ENCODE assay signal across 8 mouse cellular contexts in the genomic region with DNA sequence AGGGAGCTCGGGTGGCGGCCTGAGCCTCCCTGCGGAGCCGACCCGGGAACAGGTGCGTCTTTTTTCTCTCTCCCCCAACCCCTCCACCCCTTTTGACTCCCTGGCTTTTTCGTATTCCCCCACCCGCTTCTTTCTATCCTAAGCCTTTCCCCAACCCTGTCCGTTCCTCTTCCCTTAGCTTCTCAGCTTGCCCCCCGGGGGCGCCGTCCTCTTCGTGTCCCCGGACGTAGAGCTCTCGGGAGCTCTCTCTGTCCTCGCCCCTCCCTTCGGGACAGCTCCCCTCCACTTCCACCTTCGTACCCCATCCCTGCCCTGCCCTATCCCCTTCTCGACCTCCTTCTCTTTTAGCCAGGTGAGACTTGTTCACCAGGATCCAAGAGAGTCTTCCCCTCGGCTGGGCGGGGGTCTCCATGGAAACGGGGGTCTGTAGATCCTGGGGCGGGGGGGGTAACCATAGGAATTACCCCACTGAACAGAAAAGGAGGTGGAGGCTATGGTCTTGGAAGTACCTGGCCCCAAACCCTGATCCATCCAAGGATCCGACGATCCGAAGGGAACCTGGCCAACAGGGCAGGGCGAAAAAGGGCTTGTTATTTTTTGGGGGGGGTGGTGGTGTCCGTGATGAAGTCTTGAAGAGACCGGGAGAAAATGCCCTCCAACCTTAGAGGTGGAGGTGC. TPM values are rescaled to one million over a fixed set of nuclear protein-coding genes. Genes with fewer than 3 reads are reported as not detected.
A peak's percentile ranks its signal among the peaks of the same experiment; 100 is the strongest.
DNase-seq lines count a peak whose midpoint lies in the region; ATAC-seq and TF ChIP-seq lines count a peak whose summit lies in the region.

No protein-coding gene starts in this region.

- H3K4me3 ChIP-seq in kidney, embryonic 14.5 days (ENCODE audit: low read length), result peak overlapping the region; percentile 52
- H3K4me3 ChIP-seq in forebrain, embryonic 12.5 days (replicated peaks), result peak overlapping the region; percentile 55
- H3K4me3 ChIP-seq in limb, embryonic 12.5 days (replicated peaks), result peak overlapping the region; percentile 55
- peak overlapping the region; percentile 48 for H3K4me3 ChIP-seq in myocyte

- no peak overlapping the region for H3ac ChIP-seq in myocyte (ENCODE audit: control insufficient read depth, insufficient read length)

- no peaks in the 10 kb centered on the region for H3K27me3 ChIP-seq in kidney, embryonic 14.5 days (ENCODE audit: control insufficient read depth, insufficient read depth, low read length)
- H3K27me3 ChIP-seq in forebrain, embryonic 12.5 days, result no peaks in the 10 kb centered on the region
- H3K27me3 ChIP-seq in limb, embryonic 12.5 days, result peaks cover 53% of the 10 kb centered on the region
- H3K27me3 ChIP-seq in myocyte (ENCODE audit: control insufficient read depth, insufficient read depth, insufficient read length), result no peaks in the 10 kb centered on the region

- no peaks in the 10 kb centered on the region for H3K4me1 ChIP-seq in kidney, embryonic 14.5 days (ENCODE audit: control insufficient read depth, insufficient read depth, low read length)
- peaks cover 10% of the 10 kb centered on the region for H3K4me1 ChIP-seq in forebrain, embryonic 12.5 days
- H3K4me1 ChIP-seq in limb, embryonic 12.5 days (replicated peaks), result 0 out of 2 replicates have a peak, but pooled peaks cover 3% of the 10 kb centered on the region

- WGBS in kidney, embryonic 14.5 days, result 21% methylated on average over 27 of the region's 30 CpGs
- 18% methylated on average over 29 of the region's 30 CpGs for WGBS in forebrain, embryonic 12.5 days
- 13% methylated on average over 24 of the region's 30 CpGs for WGBS in limb, embryonic 12.5 days

- peak overlapping the region; percentile 60; the same call in 1 of the 2 replicates for H3K9ac ChIP-seq in kidney, embryonic 14.5 days (ENCODE audit: low read depth, low read length)
- H3K9ac ChIP-seq in forebrain, embryonic 12.5 days, result peak overlapping the region; percentile 69
- peak overlapping the region; percentile 64 for H3K9ac ChIP-seq in limb, embryonic 12.5 days (replicated peaks)

- H3K79me2 ChIP-seq in myocyte (ENCODE audit: control insufficient read depth, insufficient read depth), result peaks cover 6% of the 10 kb centered on the region

- H3K36me3 ChIP-seq in kidney, embryonic 14.5 days (ENCODE audit: control insufficient read depth, insufficient read depth, low read length), result no peaks in the 10 kb centered on the region
- no peaks in the 10 kb centered on the region for H3K36me3 ChIP-seq in forebrain, embryonic 12.5 days (replicated peaks)
- no peaks in the 10 kb centered on the region for H3K36me3 ChIP-seq in limb, embryonic 12.5 days
- H3K36me3 ChIP-seq in myocyte (ENCODE audit: control insufficient read depth, insufficient read depth), result no peaks in the 10 kb centered on the region

- TF ChIP-seq POLR2A in myocyte (IDR thresholded peaks at IDR 0.05; ENCODE audit: insufficient read length, low read depth), result no peak

- peak overlapping the region; percentile 54 for H3K4me2 ChIP-seq in kidney, embryonic 14.5 days (replicated peaks; ENCODE audit: low read depth, low read length)
- H3K4me2 ChIP-seq in forebrain, embryonic 12.5 days, result peak overlapping the region; percentile 57
- peak overlapping the region; percentile 72 for H3K4me2 ChIP-seq in limb, embryonic 12.5 days
- H3K4me2 ChIP-seq in myocyte (ENCODE audit: low read depth), result peak overlapping the region; percentile 67

- H3K27ac ChIP-seq in kidney, embryonic 14.5 days (ENCODE audit: low read depth, low read length), result peak overlapping the region; percentile 60
- H3K27ac ChIP-seq in forebrain, embryonic 12.5 days, result peak overlapping the region; percentile 79
- peak overlapping the region; percentile 73 for H3K27ac ChIP-seq in limb, embryonic 12.5 days

- no peaks in the 10 kb centered on the region for H3K9me3 ChIP-seq in kidney, embryonic 14.5 days (ENCODE audit: control insufficient read depth, low read length)
- 0 out of 2 replicates have a peak, but pooled peaks cover 4% of the 10 kb centered on the region for H3K9me3 ChIP-seq in forebrain, embryonic 12.5 days
- H3K9me3 ChIP-seq in limb, embryonic 12.5 days, result no peaks in the 10 kb centered on the region

- no peak for DNase-seq in kidney, postnatal 14 days
- DNase-seq in R1 (ENCODE audit: low read depth, low spot score), result peak; percentile 11
- no peak for DNase-seq in natural killer cell, adult 2 months (ENCODE audit: low spot score in 2 of 2)

- 0 out of 2 replicates have a peak, but pooled peaks have one; percentile 1 for ATAC-seq in kidney, embryonic 14.5 days (ENCODE audit: low FRiP score, low TSS enrichment)
- peak; percentile 27 for ATAC-seq in forebrain, embryonic 12.5 days (ENCODE audit: low FRiP score)
- 0 out of 2 replicates have a peak, but pooled peaks have one; percentile 0 for ATAC-seq in limb, embryonic 12.5 days (ENCODE audit: insufficient number of reproducible peaks, insufficient read depth, low FRiP score, low TSS enrichment, low read depth)
- ATAC-seq in granulocyte monocyte progenitor cell, adult 5-6 weeks (replicated peaks; ENCODE audit: poor library complexity, severe bottlenecking), result no peak

TF ChIP-seq in myocyte, 11 proteins besides CTCF, POLR2A, EP300 and RAD21:
- TF ChIP-seq CEBPB (IDR thresholded peaks at IDR 0.05; ENCODE audit: insufficient read depth, poor library complexity, severe bottlenecking), result no peak
- TF ChIP-seq TCF3 (IDR thresholded peaks at IDR 0.05; ENCODE audit: insufficient read length, low read depth), result no peak
- no peak for TF ChIP-seq TCF12 (IDR thresholded peaks at IDR 0.05; ENCODE audit: insufficient read depth, poor library complexity, severe bottlenecking)
- no peak for TF ChIP-seq SRF (IDR thresholded peaks at IDR 0.05; ENCODE audit: control insufficient read depth, insufficient read length, low read depth)
- no peak for TF ChIP-seq USF1 (IDR thresholded peaks at IDR 0.05; ENCODE audit: low read depth)
- no peak for TF ChIP-seq E2F4 (IDR thresholded peaks at IDR 0.05; ENCODE audit: insufficient read depth)
- TF ChIP-seq MYOG (IDR thresholded peaks at IDR 0.05; ENCODE audit: control insufficient read depth in 1 of 3, insufficient read depth in 1 of 3, insufficient read length in 2 of 3, low read depth in 2 of 3), result no peak
- no peak for TF ChIP-seq REST (IDR thresholded peaks at IDR 0.05; ENCODE audit: insufficient read depth, insufficient read length)
- no peak for TF ChIP-seq POLR2AphosphoS2 (IDR thresholded peaks at IDR 0.05; ENCODE audit: insufficient read length, low read depth)
- TF ChIP-seq MAX (IDR thresholded peaks at IDR 0.05; ENCODE audit: low read depth), result no peak
- TF ChIP-seq MYOD1 (IDR thresholded peaks at IDR 0.05; ENCODE audit: control insufficient read depth in 1 of 3, insufficient read length in 2 of 3, low read depth in 2 of 3), result no peak

RNA-seq across cellular contexts. Expression of a gene that starts 2.9 kb away (rescaled TPM):
- polyA plus RNA-seq in kidney, embryonic 14.5 days (2014; fragmentation: Nextera tagmentation; extraction: Ambion mirVana), result 6.1 and 10.1 TPM in 2 replicates
- polyA plus RNA-seq in forebrain, embryonic 12.5 days (2016; fragmentation: Nextera tagmentation; extraction: Ambion mirVana), result 6.4 and 6.7 TPM in 2 replicates
- 5.0 and 5.3 TPM in 2 replicates for polyA plus RNA-seq in limb, embryonic 12.5 days (2016; fragmentation: Nextera tagmentation; extraction: Ambion mirVana)
- 4.5 TPM for polyA plus RNA-seq in myocyte (2012; fragmentation: generic; extraction: Trizol)
- total RNA-seq in granulocyte monocyte progenitor cell, adult 5-6 weeks (2014; fragmentation: Nextera tagmentation), result 15.5 and 16.6 TPM in 2 replicates
- 3.0 and 9.1 TPM in 2 replicates for total RNA-seq in granulocyte monocyte progenitor cell, adult 5-6 weeks (2017)
